Mouse (Mus musculus) stomach, postnatal 0 days (tissue): ENCODE measurements around the gene Slbp.

Source experiments
- CTCF ChIP-seq: IDR thresholded peaks from 2 replicates; pipeline ENCODE4 v1.5.1; 2016; ENCODE audit warnings: antibody characterized with exemption, low read depth, mild to moderate bottlenecking, moderate library complexity
- EP300 ChIP-seq: optimal IDR thresholded peaks from 2 replicates; pipeline ENCODE3; 2016; ENCODE audit warnings: antibody characterized with exemption

- no peak for TF ChIP-seq CTCF
- no peak for TF ChIP-seq EP300
These were observed 37.0 kb upstream of the Slbp start for GRCm38 (mm10) chr5:33689221-33689844.
